Mouse (Mus musculus) heart, embryonic 11.5 days (tissue): Measurements from ENCODE around the gene Arid1b. TPM values are rescaled to one million over a fixed set of nuclear protein-coding genes. Genes with fewer than 3 reads are reported as not detected.
A peak's percentile ranks its signal among the peaks of the same experiment; 100 is the strongest.

Source experiments
- ATAC-seq: fragments of 200-750 bp; cut with Nextera tagmentation; replicated peaks from 2 replicates; pipeline ENCODE4 v1.8.0; 2017; ENCODE audit warnings: moderate library complexity; ENCODE audit not compliant: insufficient number of reproducible peaks, low FRiP score, low TSS enrichment
- H3K27ac ChIP-seq: fragments of 300-500 bp; sonication (generic); 2 replicates; pipeline ENCODE4 v1.5.1; 2014; ENCODE audit warnings: mild to moderate bottlenecking, low read depth, low read length
- H3K27me3 ChIP-seq: fragments of 300-500 bp; sonication (generic); 2 replicates; pipeline ENCODE4 v1.6.1; 2014; ENCODE audit warnings: mild to moderate bottlenecking, low read length, mixed read lengths; ENCODE audit not compliant: control insufficient read depth, insufficient read depth
- H3K36me3 ChIP-seq: fragments of 300-500 bp; sonication (generic); 2 replicates; pipeline ENCODE4 v1.6.1; 2014; ENCODE audit warnings: mild to moderate bottlenecking, low read length, moderate library complexity, mixed read lengths; ENCODE audit not compliant: control insufficient read depth, insufficient read depth
- H3K4me1 ChIP-seq: fragments of 300-500 bp; sonication (generic); 2 replicates; pipeline ENCODE4 v1.6.1; 2014; ENCODE audit warnings: low read length; ENCODE audit not compliant: control insufficient read depth, insufficient read depth
- H3K4me2 ChIP-seq: fragments of 300-500 bp; sonication (generic); 2 replicates; pipeline ENCODE4 v1.6.1; 2014; ENCODE audit warnings: mild to moderate bottlenecking, moderate library complexity
- H3K4me3 ChIP-seq: fragments of 300-500 bp; sonication (generic); 2 replicates; pipeline ENCODE4 v1.5.1; 2014; ENCODE audit warnings: low read depth, low read length
- H3K9ac ChIP-seq: fragments of 300-500 bp; sonication (generic); 2 replicates; pipeline ENCODE4 v1.6.1; 2014; ENCODE audit warnings: mild to moderate bottlenecking, low read depth, low read length, moderate library complexity
- H3K9me3 ChIP-seq: fragments of 300-500 bp; sonication (generic); replicated peaks from 2 replicates; pipeline ENCODE4 v1.6.1; 2016; ENCODE audit warnings: low read length; ENCODE audit not compliant: control insufficient read depth
- WGBS: fragments of 180-500 bp; shearing (Covaris S2); extraction: QIAGEN DNeasy Blood & Tissue Kit; methylation state at CpG from one replicate; pipeline ENCODE4 v1.1.7; 2014; ENCODE audit not compliant: insufficient replicate concordance; 5-methylcytosine and 5-hydroxymethylcytosine counted together
- polyA plus RNA-seq: library from polyadenylated mRNA; unstranded; fragments of >200 nt; fragmentation: Nextera tagmentation; extraction: Ambion mirVana; gene quantifications from 2 replicates; pipeline ENCODE4 v1.2.1, GENCODE M21; 2014

The Arid1b gene
- polyA plus RNA-seq, 1 experiment from 2014 or later, result 8.2 TPM

- no peak overlapping the region for H3K4me2 ChIP-seq
- H3K36me3 ChIP-seq, result no peaks in the 10 kb centered on the region
- ATAC-seq, result no peak
- peaks cover 7% of the 10 kb centered on the region; the same call in 1 of the 2 replicates for H3K4me1 ChIP-seq
- H3K4me3 ChIP-seq, result no peak overlapping the region
- H3K27me3 ChIP-seq, result no peaks in the 10 kb centered on the region
- no peak overlapping the region for H3K9ac ChIP-seq
- H3K9me3 ChIP-seq, result no peaks in the 10 kb centered on the region
- 90% methylated on average over 6 of the region's 6 CpGs for WGBS
- no peak overlapping the region for H3K27ac ChIP-seq
Observed at GRCm38 (mm10) chr17:5143735-5144439, 149.8 kb downstream of the Arid1b start.

DNA sequence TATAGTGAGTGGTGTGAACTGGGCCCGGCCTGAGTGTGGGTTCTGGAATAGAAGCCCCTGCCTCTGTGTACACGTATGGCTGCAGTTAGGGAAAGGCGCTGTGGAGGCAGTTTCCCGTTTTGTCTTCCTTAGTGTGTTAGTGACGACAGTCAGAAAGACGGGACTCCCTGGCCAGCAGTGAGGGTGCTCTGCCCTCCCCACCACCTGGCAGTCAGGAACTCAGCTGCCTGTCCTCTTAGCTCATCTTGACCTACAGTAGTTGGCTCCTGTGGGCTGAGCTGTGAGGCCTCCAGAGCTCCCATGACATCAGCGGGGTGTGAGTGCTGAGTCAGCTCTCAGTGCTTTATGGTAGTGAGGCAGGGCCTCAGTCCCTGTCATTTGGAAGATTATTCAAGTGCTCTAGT is 156.5 kb downstream of the Arid1b start:
- Histone ChIP-seq H3K9ac (no peak overlapping the region), H3K36me3 (no peaks in the 10 kb centered on the region), H3K4me3 (no peak overlapping the region), H3K27me3 (no peaks in the 10 kb centered on the region), H3K4me2 (0 out of 2 replicates have a peak overlapping the region, but pooled peaks have one; percentile 9), H3K9me3 (no peaks in the 10 kb centered on the region), H3K27ac (no peak overlapping the region), H3K4me1 (peaks cover 10% of the 10 kb centered on the region)
- ATAC-seq, result peak; percentile 89
- WGBS, result 38% methylated on average over 7 of the region's 7 CpGs

DNA sequence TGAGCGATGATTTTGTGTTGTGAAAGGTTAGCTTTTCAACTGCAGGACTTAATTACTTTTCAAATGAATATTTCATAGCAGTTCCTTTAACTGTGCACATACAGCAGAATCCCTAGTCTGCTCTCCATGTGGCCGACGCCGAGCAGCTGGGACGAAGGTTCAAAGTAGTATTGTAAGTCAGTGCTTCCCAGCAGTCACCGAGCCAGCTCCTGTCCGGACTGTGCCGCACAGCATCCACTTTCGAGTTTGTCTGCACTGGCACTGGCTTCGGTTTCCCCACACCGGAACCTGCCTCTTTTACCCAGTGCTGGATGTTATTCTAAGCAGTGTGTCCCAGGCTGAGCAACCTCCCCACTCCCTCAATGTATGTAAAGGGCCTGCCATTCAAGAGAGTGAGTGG is 157.7 kb downstream of the Arid1b start:
- Histone ChIP-seq H3K36me3 (no peaks in the 10 kb centered on the region), H3K4me2 (no peak overlapping the region), H3K27ac (no peak overlapping the region), H3K9ac (no peak overlapping the region), H3K27me3 (no peaks in the 10 kb centered on the region), H3K9me3 (no peaks in the 10 kb centered on the region), H3K4me1 (peaks cover 10% of the 10 kb centered on the region), H3K4me3 (no peak overlapping the region)
- 76% methylated on average over 11 of the region's 11 CpGs for WGBS
- ATAC-seq, result no peak

GRCm38 (mm10) chr17:5153461-5153860 is 159.3 kb downstream of the Arid1b start:
- H3K27ac ChIP-seq, result no peak overlapping the region
- no peak for ATAC-seq
- no peak overlapping the region for H3K4me2 ChIP-seq
- WGBS, result 78% methylated on average over 2 of the region's 2 CpGs
- H3K27me3 ChIP-seq, result no peaks in the 10 kb centered on the region
- no peak overlapping the region for H3K9ac ChIP-seq
- no peak overlapping the region for H3K4me3 ChIP-seq
- H3K36me3 ChIP-seq, result no peaks in the 10 kb centered on the region
- H3K9me3 ChIP-seq, result no peaks in the 10 kb centered on the region
- peaks cover 10% of the 10 kb centered on the region for H3K4me1 ChIP-seq

DNA sequence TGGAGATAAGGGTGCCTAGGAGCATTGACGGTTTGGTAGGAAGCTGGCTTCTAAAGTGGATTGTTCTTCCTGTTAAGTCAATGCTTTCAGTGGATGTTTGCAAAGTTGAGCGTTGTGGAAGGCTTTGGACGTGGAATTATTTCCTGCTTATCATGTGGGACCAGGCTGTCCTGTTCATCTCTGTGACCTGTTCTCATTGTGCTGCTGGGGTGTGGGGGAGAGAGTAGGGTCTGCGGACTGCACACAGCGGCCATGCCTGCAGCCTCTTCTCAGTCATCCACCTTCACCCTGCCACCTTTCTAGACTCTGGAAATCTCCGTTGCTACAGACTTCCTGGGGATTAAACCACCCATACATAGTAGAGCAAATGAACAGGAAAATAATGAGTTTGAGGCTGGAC is 160.2 kb downstream of the Arid1b start:
- Histone ChIP-seq H3K9me3 (no peaks in the 10 kb centered on the region), H3K36me3 (no peaks in the 10 kb centered on the region), H3K27me3 (no peaks in the 10 kb centered on the region), H3K9ac (no peak overlapping the region), H3K4me3 (no peak overlapping the region), H3K27ac (no peak overlapping the region), H3K4me1 (peaks cover 10% of the 10 kb centered on the region), H3K4me2 (no peak overlapping the region)
- no peak for ATAC-seq
- WGBS, result 58% methylated on average over 6 of the region's 6 CpGs

- 88% methylated on average over 7 of the region's 7 CpGs for WGBS
- peaks cover 7% of the 10 kb centered on the region; the same call in 1 of the 2 replicates for H3K4me1 ChIP-seq
- ATAC-seq, result no peak
Observed at GRCm38 (mm10) chr17:5157609-5158008, 163.5 kb downstream of the Arid1b start.

GRCm38 (mm10) chr17:5162525-5162924 is 168.4 kb downstream of the Arid1b start:
- H3K9ac ChIP-seq, result no peak overlapping the region
- H3K4me3 ChIP-seq, result no peak overlapping the region
- no peak for ATAC-seq
- H3K4me1 ChIP-seq, result peaks cover 16% of the 10 kb centered on the region
- H3K4me2 ChIP-seq, result no peak overlapping the region
- H3K27me3 ChIP-seq, result no peaks in the 10 kb centered on the region
- WGBS, result 64% methylated on average over 2 of the region's 2 CpGs
- H3K27ac ChIP-seq, result no peak overlapping the region
- H3K36me3 ChIP-seq, result no peaks in the 10 kb centered on the region
- H3K9me3 ChIP-seq, result no peaks in the 10 kb centered on the region

More at GRCm38 (mm10) chr17:5157609-5158008, 163.5 kb downstream of the Arid1b start:
- Histone ChIP-seq H3K4me2 (no peak overlapping the region), H3K9ac (no peak overlapping the region), H3K27me3 (no peaks in the 10 kb centered on the region), H3K4me3 (no peak overlapping the region), H3K9me3 (no peaks in the 10 kb centered on the region), H3K36me3 (no peaks in the 10 kb centered on the region), H3K27ac (no peak overlapping the region)

- H3K4me2 ChIP-seq, result no peak overlapping the region
- H3K4me1 ChIP-seq, result peaks cover 16% of the 10 kb centered on the region
- H3K9me3 ChIP-seq, result no peaks in the 10 kb centered on the region
- no peak for ATAC-seq
- H3K36me3 ChIP-seq, result no peaks in the 10 kb centered on the region
- WGBS, result 85% methylated on average over 7 of the region's 7 CpGs
- H3K9ac ChIP-seq, result no peak overlapping the region
- H3K4me3 ChIP-seq, result no peak overlapping the region
- no peak overlapping the region for H3K27ac ChIP-seq
- no peaks in the 10 kb centered on the region for H3K27me3 ChIP-seq
Observed at GRCm38 (mm10) chr17:5163251-5163826, 169.2 kb downstream of the Arid1b start.

DNA sequence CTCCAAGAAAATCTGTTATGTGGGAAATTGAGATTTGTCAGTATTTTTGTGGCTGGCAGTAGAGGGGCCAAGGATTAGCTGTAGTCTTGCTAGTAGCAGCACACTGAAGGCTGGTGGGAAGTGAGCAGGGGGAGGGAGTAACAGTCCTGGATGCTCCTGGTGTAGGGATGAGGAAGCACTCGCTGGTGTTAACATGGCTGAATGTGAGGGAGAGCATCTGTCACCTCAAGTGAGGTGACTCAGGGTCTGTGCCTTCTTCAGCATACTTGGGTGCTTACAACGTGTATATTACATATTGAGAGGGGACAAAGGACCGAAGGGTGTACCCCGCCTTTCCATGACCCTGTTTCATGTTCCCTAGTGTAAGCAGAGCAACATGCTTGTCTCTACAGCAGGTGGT is 170.7 kb downstream of the Arid1b start:
- Histone ChIP-seq H3K27me3 (no peaks in the 10 kb centered on the region), H3K9me3 (no peaks in the 10 kb centered on the region), H3K27ac (no peak overlapping the region), H3K4me1 (peaks cover 22% of the 10 kb centered on the region), H3K4me2 (no peak overlapping the region), H3K36me3 (no peaks in the 10 kb centered on the region), H3K9ac (no peak overlapping the region), H3K4me3 (no peak overlapping the region)
- 88% methylated on average over 4 of the region's 4 CpGs for WGBS
- ATAC-seq, result no peak
